Mouse (Mus musculus): ENCODE data around the gene Gm10203.
A peak's percentile ranks its signal among the peaks of the same experiment; 100 is the strongest.
"Not testable (repeated sequence)": the region's sequence is repeated elsewhere in the genome, so short reads cannot be mapped to it uniquely, and the experiment has no call there.

Gm10203 gene

GRCm38 (mm10) chr6:149129870-149130269 is at the start of gene Gm10203:
Gene Gm10203 (plus strand): TSS chr6:149130170.
- DNase-seq: not testable (repeated sequence)

GRCm38 (mm10) chr6:149092406-149092805 is 37.6 kb upstream of the Gm10203 start:
- DNase-seq: no peak

GRCm38 (mm10) chr6:149093465-149093864 is 36.5 kb upstream of the Gm10203 start:
- peak; percentile 53 for DNase-seq

- no peak for DNase-seq
Observed at GRCm38 (mm10) chr6:149094555-149094954, 35.4 kb upstream of the Gm10203 start.

- DNase-seq: no peak
Observed at GRCm38 (mm10) chr6:149095389-149095788, 34.6 kb upstream of the Gm10203 start.

GRCm38 (mm10) chr6:149096233-149096632 is 33.7 kb upstream of the Gm10203 start:
- DNase-seq: peak; percentile 49

GRCm38 (mm10) chr6:149097276-149097675 is 32.7 kb upstream of the Gm10203 start:
- DNase-seq: no peak

- no peak for DNase-seq
Observed at GRCm38 (mm10) chr6:149098993-149099392, 31.0 kb upstream of the Gm10203 start.

GRCm38 (mm10) chr6:149100174-149101075 is 29.5 kb upstream of the Gm10203 start:
- DNase-seq: peak; percentile 91

GRCm38 (mm10) chr6:149101076-149101942 is 28.7 kb upstream of the Gm10203 start, which contains the start of gene Dennd5b:
Gene Dennd5b (minus strand): TSS chr6:149101680.
- DNase-seq: peak; percentile 79

- DNase-seq: no peak
Observed at GRCm38 (mm10) chr6:149101943-149102243, 28.1 kb upstream of the Gm10203 start.

- DNase-seq: no peak
Observed at GRCm38 (mm10) chr6:149103451-149103850, 26.5 kb upstream of the Gm10203 start.

GRCm38 (mm10) chr6:149107615-149108014 is 22.4 kb upstream of the Gm10203 start:
- no peak for DNase-seq

- DNase-seq: no peak
Observed at GRCm38 (mm10) chr6:149108909-149109308, 21.1 kb upstream of the Gm10203 start.

GRCm38 (mm10) chr6:149116992-149117391 is 13.0 kb upstream of the Gm10203 start:
- DNase-seq: peak; percentile 55

- DNase-seq: peak; percentile 87
Observed at GRCm38 (mm10) chr6:149118935-149119334, 11.0 kb upstream of the Gm10203 start.

- DNase-seq: peak; percentile 91
Observed at GRCm38 (mm10) chr6:149119853-149120252, 10.1 kb upstream of the Gm10203 start.

GRCm38 (mm10) chr6:149123042-149123441 is 6.9 kb upstream of the Gm10203 start:
- no peak for DNase-seq

GRCm38 (mm10) chr6:149126675-149127074 is 3.3 kb upstream of the Gm10203 start:
- peak; percentile 77 for DNase-seq

- no peak for DNase-seq
Observed at GRCm38 (mm10) chr6:149131111-149131510, 1.1 kb downstream of the Gm10203 start.

GRCm38 (mm10) chr6:149132311-149133077 is 2.5 kb downstream of the Gm10203 start:
- DNase-seq: peak; percentile 77

- no peak for DNase-seq
Observed at GRCm38 (mm10) chr6:149134391-149135150, 4.6 kb downstream of the Gm10203 start.

Data from kidney, adult 9 months (tissue).